Mouse (Mus musculus) embryo, embryonic 11.5 days (tissue): ENCODE measurements around the gene Vmn2r93.

ENCODE experiments used
- DNase-seq: peaks from one replicate; pipeline ENCODE4 v3.0.0-alpha.2; 2012; ENCODE audit warnings: low read depth, low spot score

Gene Vmn2r93

DNA sequence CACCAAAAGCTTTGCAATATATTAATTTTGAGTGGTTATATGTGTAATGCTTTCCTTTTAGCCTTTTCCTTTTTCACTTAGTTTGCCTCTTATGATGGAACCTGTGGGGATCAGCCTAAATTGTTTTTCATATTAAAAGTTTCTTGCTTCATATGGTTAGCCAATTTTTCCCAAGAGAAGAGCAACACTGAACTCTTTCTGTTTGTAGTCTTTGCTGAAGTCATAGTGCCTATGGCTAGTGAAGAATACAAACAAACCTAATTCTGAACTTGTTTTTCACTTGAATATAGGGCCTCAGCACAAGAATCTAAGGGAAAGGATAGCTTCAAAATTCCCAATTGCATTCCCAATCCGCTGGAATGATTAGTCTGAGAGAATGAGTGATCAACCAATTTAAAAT, at the start of gene Vmn2r93:
Vmn2r93 (plus strand) TSS at position 301 of the 400 bp plus-strand sequence.
- DNase-seq, result no peak

DNA sequence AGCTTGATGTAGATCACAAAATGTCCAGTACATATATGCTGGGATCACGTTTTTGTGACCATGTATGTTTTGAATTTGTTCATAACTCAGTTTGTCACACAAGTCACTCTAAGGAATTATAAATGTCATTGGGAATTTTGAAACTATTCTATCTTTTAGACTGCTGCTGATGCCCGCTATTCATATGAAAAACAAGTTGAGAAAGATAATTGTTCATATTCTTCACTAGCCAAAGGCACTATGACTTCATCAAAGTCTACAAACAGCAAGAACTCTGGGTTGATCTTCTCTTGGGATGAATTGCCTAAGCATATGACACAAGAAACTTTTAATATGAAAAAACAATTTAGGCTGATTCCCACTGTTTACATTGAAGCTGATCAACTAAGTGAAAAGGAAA, 20.2 kb upstream of the Vmn2r93 start, which contains the start of gene Vmn2r94:
Vmn2r94 (minus strand) TSS at position 101 of the 400 bp plus-strand sequence.
- DNase-seq, result no peak

DNA sequence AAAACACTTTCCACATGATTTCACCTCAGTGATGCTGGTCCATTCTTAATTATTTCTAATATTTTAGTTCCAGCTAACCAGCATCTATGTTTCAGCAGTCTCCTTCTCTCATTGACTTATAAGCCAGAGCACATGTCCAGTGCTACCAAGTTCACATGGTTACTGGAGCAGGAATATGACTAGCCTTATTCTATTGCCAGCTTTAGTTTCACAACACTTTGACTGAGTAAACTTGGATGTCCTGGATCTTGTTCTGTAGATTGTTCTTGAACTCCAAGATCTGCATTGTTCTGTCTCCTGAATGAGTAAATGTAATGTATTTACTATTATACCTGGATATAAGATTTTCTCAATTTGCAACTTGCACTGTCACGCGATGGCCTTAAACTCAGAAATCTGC, 25.1 kb downstream of the Vmn2r93 start:
- DNase-seq, result no peak

GRCm38 (mm10) chr17:18360007-18360406, 62.1 kb downstream of the Vmn2r93 start:
- DNase-seq, result no peak

DNA sequence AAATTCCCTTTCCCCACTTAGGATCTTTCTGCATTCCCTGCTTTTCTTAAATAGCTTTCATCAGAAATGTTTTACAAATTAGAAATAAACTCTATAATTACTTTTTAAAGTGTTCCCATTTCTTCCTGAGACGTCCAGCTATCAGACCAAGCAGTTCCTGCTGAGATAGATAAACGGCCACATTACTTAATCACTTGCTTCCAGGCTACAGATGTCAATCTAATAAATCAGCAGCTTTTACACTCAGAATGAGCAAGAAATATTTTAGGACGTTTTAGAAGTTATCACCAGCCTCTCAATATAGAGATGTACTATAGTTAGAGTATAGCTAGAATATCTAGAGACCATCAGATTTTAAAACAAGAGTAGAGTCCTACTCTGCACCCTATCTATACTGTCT, 62.7 kb downstream of the Vmn2r93 start:
- DNase-seq, result no peak
